Mouse (Mus musculus): ENCODE results near the gene Pfn3.
"Not testable (repeated sequence)": the region's sequence is repeated elsewhere in the genome, so short reads cannot be mapped to it uniquely, and the experiment has no call there.

Pfn3 gene

GRCm38 (mm10) chr13:55414743-55415380 lies at the start of gene Pfn3:
TSS of gene Pfn3 (minus strand) at chr13:55415232.
- DNase-seq (ENCODE audit: low spot score) = peak; percentile 71

- peak; percentile 82 for DNase-seq (ENCODE audit: low spot score)
These were observed 49.2 kb upstream of the Pfn3 start, which contains the start of gene Prr7 for GRCm38 (mm10) chr13:55464027-55464884. TSS of gene Prr7 (plus strand) at chr13:55464267.

DNA sequence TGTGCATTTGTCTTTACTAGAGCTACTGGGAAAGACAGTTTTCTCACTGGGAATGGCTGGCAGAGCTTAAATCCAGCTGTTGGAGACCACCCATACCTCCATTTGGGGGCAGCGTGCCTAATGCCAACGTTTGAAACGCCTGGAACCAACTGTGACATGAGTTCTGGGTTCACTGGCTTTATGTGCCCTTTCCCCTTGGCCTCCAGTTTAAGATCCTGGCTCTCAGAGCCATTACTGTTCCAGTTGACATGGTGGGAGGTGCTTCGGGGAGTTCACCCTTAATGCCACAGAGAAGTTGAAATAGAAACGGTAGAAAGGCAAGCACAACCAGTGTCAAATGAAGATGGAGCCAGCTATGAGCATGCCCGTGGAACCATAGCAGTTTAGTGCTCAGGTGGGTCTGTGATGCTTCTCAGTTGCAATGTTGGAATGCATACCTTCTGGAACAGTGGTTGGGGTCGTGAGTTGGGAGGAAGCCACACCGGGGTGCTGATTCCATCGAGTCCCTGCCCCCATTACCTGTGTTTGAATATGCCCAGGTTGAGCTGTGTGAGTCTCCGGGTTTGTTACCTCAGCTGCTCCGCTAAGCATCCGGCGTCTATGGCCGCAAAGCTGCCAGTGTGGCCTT lies 48.5 kb upstream of the Pfn3 start:
- DNase-seq (ENCODE audit: low spot score) = no peak

- DNase-seq (ENCODE audit: low spot score) = no peak
These were observed 47.9 kb upstream of the Pfn3 start for GRCm38 (mm10) chr13:55462965-55463364.

DNA sequence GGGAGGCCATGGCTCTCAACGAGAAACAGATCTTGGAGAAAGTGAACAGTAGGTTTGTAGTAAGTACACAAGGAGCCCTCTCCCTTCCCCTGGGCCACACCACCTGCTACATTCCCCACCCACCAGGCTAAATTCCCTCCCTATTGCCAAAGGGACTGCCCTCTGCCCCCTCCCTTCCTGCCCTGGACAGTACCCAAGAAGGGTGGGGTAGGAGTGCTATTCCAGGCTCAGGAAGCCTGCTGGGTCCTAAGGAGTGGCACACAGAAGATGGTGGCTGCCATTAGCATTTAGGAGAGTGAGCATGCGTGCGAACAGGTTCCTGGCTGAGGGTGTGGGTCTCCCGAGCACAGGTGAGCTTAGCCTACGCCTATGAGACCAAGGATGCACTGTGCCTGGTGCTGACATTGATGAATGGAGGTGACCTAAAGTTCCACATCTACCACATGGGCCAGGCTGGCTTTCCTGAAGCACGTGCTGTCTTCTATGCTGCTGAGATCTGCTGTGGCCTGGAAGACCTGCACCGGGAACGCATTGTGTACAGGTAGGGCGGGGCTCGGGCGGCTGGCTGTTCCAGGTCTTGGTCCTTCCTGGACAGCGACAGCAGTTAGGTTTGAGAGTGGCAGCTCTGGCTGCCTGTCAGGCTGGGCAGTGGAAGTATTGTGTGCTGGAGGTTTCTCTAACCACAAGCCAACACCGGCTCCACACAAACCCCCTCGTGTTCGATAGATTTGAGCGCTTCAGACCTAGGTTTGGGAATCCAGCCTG lies 36.9 kb upstream of the Pfn3 start:
- DNase-seq (ENCODE audit: low spot score) = no peak

DNA sequence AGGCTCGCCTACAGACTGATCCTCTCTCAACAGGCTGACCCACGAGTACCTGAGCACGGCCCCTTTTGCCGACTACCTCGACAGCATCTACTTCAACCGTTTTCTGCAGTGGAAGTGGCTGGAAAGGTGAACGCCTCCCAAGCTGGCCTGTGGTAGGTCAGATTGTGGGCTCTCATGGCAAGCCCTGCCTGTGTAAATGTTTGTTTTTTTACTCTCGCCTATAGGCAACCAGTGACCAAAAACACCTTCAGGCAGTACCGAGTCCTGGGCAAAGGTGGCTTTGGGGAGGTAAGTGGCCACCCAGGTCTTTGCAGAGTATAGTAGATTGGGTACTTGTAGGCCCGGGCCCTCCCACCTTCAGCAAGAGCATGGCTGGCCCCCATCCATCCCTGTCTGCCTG lies 36.3 kb upstream of the Pfn3 start:
- DNase-seq (ENCODE audit: low spot score) = no peak

GRCm38 (mm10) chr13:55450511-55450980 lies 35.5 kb upstream of the Pfn3 start:
- DNase-seq (ENCODE audit: low spot score) = no peak

GRCm38 (mm10) chr13:55449679-55450441 lies 34.8 kb upstream of the Pfn3 start:
- no peak for DNase-seq (ENCODE audit: low spot score)

- DNase-seq (ENCODE audit: low spot score) = no peak
These were observed 34.2 kb upstream of the Pfn3 start for GRCm38 (mm10) chr13:55449205-55449604.

DNA sequence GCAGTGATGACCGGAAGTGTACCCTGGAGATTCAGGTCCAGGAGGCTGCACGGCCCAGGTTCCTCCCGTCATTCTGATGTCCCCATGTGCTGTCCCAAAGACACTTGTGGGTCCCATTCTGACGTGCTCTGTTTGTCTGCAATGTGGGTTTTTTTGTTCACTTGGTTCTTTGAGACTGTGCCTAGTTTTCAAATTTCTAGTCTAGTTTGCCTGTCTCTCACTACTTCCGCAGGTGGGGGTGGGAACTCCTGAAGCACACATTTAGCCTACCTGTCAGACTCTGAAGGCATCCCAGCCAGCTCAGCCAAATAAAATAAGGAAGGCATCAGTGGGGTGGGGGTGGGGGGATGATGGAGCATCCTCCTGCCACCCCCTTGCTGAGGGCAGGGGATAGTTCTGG lies 33.1 kb upstream of the Pfn3 start:
- DNase-seq (ENCODE audit: low spot score) = no peak

- DNase-seq (ENCODE audit: low spot score) = no peak
These were observed 32.5 kb upstream of the Pfn3 start for GRCm38 (mm10) chr13:55447543-55447943.

- DNase-seq (ENCODE audit: low spot score) = no peak
These were observed 31.6 kb upstream of the Pfn3 start for GRCm38 (mm10) chr13:55446483-55447105.

DNA sequence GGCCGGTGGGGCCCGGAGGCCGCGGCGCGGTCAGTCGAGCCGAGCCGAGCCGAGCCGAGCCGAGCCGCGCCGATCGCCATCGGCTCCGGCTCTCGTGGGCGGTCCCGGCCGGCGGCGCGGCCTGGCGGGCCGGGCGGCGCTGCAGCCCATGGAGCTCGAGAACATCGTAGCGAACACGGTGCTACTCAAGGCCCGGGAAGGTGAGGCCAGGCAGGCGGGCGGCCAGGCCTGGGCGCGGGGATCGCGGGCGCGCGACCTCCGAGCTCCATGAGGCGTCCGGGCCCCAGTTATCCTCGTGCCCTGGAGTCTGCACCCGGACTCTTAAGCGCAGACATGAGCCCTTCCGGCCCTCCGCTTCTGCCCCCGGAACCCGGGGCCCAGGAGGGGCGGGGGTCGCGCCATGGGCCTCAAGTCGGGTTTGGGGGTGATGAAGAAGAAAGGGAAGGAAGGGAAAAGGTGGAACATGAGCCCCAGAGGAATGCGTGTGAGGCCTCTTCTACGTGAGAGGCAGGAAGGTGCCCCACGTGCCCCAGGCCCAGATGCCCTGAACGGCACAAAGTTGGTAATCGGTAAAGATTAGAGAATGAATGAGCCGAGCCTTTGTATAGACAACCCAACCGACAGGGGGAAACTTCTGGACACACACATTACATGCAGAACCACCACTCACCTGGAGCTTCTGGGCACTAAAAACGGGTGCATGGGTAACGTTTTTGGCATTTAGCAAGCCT lies 30.5 kb upstream of the Pfn3 start:
- DNase-seq (ENCODE audit: low spot score) = peak; percentile 64

DNA sequence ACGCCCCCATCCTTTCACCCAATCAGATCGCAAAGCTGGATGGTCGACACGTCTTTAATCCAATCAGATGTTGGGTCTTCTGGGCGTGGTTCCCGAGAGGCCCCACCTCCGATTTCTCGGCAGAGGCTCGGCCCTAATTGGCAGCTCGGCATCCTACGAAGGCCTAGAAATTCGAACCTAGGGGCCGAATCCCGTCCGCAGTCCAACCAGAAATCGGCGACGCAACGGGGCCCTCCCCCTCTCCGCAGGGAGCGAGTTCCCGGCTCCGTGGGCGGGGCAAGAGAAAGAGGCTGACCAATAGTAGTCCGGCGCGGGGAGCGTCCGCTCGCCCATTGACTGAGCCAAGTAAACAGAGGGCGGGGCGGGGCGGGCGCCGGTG lies 29.9 kb upstream of the Pfn3 start, which contains the start of gene Grk6:
Gene Grk6 (plus strand): TSS at position 136 of the 379 bp plus-strand sequence.
- peak; percentile 100 for DNase-seq (ENCODE audit: low spot score)

DNA sequence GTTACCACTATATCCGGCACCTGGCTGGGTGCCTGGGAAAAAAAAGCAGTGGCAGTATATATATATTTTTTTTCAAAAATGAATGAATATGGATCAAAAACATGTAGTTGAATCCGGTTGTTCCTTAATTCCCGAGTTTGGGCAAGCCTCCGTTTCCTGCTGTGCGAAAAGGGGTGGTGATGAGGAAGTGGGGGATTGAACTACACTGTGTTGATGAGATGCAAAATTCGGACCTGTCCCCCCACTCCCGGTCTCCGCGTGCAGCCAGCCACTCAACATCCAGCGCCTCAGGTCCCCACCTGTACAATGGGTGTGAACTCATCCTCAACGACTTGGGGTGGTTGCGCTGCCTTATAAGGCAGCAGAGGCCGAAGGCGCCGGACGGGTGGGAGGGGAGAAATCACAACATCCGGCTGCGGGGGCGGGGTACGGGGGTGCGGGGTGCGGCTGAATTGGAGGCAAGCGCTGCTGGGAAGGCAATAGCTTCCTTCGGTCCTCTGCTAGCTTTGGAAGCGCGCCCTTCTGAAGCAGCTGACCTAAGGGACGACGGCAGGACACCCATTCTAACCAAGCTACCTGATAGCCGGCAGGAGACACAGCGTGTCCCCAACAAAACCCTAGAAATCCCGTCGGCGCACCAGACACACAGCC lies 29.4 kb upstream of the Pfn3 start:
- DNase-seq (ENCODE audit: low spot score) = peak; percentile 88

DNA sequence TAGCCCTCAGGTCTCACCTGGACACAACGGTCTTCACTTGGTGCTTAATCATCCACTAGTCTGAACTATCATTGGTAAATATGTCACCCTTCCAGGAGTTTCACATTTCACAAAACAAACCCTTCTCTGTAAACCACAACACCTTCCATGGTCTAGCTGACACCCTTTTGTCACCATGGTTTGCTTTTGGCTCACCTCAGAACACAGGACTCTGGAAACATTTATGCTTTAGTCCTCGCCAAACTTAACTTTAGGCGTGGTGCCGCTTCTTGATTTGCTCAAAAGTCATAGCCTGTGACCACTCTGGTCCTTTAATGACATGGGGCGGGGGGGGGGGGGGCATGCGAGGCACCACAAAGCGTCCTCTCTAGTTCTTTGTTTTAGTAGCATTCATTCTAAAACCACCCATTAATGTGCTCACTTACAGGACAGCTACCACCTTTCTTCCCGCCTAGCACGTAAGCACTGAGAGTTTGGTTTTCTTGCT lies 28.8 kb upstream of the Pfn3 start:
- DNase-seq (ENCODE audit: low spot score) = no peak

- not testable (repeated sequence) for DNase-seq (ENCODE audit: low spot score)
These were observed 22.1 kb upstream of the Pfn3 start for GRCm38 (mm10) chr13:55437111-55437629.

GRCm38 (mm10) chr13:55431889-55432685 lies 17.1 kb upstream of the Pfn3 start:
- no peak for DNase-seq (ENCODE audit: low spot score)

Data from embryo, embryonic 10.5 days (tissue).